Mouse (Mus musculus) embryonic fibroblast, embryonic 13.5 days (primary cell): ENCODE measurements around the gene Mrps23. TPM values are rescaled to one million over a fixed set of nuclear protein-coding genes. Genes with fewer than 3 reads are reported as not detected.

Experiments used
- H3K27ac ChIP-seq: 2 replicates; pipeline ENCODE4 v1.5.1; 2012; ENCODE audit warnings: low read length, control low read depth, inconsistent platforms; ENCODE audit not compliant: insufficient read depth
- H3K4me1 ChIP-seq: 2 replicates; pipeline ENCODE4 v1.6.1; 2011; ENCODE audit warnings: low read length; ENCODE audit not compliant: control insufficient read depth, insufficient read depth
- H3K4me3 ChIP-seq: 2 replicates; pipeline ENCODE4 v1.5.1; 2011; ENCODE audit warnings: mild to moderate bottlenecking, control low read depth, low read length; ENCODE audit not compliant: insufficient read depth
- CTCF ChIP-seq: IDR thresholded peaks from 2 replicates; pipeline ENCODE4 v1.5.1; 2011; ENCODE audit warnings: mild to moderate bottlenecking, control low read depth, low read length, moderate library complexity, borderline replicate concordance; ENCODE audit not compliant: insufficient read depth
- POLR2A ChIP-seq: IDR thresholded peaks from 2 replicates; pipeline ENCODE4 v1.6.1; 2011; ENCODE audit warnings: low read depth, mild to moderate bottlenecking, control low read depth, low read length, moderate library complexity
- polyA plus RNA-seq: library from polyadenylated mRNA; stranded (reverse); fragments of >200 nt; gene quantifications from 2 replicates; pipeline ENCODE4 v1.2.4, GENCODE M21; 2011; ENCODE audit warnings: low read depth; ENCODE audit not compliant: missing spikeins, insufficient read length

The Mrps23 gene
- polyA plus RNA-seq, 1 experiment: 71.7 TPM

DNA sequence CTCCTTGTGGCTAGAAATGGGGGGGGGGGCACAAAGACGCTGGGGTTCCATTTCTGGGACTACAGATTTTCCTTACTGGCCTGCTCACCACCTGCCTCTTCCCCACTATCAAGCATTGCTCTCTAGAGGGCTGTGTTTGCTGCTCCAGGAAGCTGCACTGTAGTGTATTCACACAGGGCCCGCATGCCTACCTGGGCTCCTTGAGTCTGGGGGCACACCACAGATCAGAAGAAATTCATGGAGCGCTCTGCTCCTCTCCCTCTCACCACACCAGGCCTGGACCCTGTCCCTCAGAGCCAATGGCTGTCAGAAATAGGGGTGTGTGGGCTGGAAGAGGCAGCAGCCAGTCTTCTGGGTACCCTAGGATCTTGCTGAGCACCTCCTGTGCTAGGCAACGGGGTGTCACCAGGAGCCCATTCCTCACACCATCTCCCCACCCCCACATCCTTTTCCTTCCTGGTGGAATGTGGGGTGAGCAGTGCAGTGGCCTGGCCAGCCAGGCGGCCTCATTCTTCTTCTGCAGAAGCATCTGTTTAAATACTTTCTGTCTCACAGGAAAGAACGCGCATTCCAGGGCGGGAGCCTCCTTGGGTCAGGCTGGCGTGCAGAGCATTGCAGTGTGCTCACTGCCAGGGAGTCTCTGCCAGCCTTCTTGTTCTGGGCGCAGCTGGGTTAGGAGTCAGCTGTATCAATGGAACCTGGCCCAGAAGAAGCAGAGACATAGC lies 31.4 kb upstream of the Mrps23 start:
- peak overlapping the region; percentile 85 for H3K27ac ChIP-seq
- H3K4me3 ChIP-seq: no peak overlapping the region
- TF ChIP-seq CTCF (no peak), POLR2A (no peak; the same call in 1 of the 2 replicates)
- H3K4me1 ChIP-seq: peaks cover 20% of the 10 kb centered on the region

GRCm38 (mm10) chr11:88173386-88174025 lies 30.7 kb upstream of the Mrps23 start:
- TF ChIP-seq POLR2A (0 out of 2 replicates have a peak, but pooled peaks have one; percentile 8), CTCF (no peak)
- Histone ChIP-seq H3K4me1 (peaks cover 20% of the 10 kb centered on the region), H3K4me3 (no peak overlapping the region), H3K27ac (peak overlapping the region; percentile 87)

DNA sequence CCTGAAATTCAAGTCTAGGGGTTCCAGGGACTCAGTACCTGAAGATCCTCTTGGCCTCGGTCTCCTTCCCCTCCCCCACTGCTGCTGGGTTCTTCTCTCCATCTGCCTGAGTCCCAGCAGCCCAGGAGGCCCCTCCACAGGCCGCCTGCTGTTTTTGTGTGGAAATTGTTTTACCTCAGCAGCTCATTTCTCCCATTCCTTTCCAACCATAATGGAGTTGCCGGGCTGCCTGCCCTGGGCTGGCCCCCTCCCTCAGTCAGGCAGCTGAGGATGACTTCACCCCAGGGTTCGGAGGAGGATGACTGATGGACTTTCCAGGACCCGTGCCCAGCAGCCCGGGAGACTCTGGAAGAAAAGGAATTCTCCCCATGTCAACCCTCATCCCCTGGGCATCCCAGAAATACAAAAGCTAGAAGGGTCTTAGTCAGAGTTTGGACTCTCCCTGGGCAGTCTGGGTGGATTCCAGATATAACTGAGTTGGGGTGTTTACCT lies 23.7 kb upstream of the Mrps23 start:
- peak overlapping the region; percentile 90 for H3K27ac ChIP-seq
- TF ChIP-seq POLR2A (no peak), CTCF (no peak)
- H3K4me1 ChIP-seq: peaks cover 18% of the 10 kb centered on the region
- H3K4me3 ChIP-seq: no peak overlapping the region

- TF ChIP-seq CTCF (no peak), POLR2A (no peak)
- H3K4me3 ChIP-seq: no peak overlapping the region
- H3K27ac ChIP-seq: peak overlapping the region; percentile 90
- H3K4me1 ChIP-seq: peaks cover 20% of the 10 kb centered on the region
Measured at GRCm38 (mm10) chr11:88180959-88181619, 23.1 kb upstream of the Mrps23 start.

DNA sequence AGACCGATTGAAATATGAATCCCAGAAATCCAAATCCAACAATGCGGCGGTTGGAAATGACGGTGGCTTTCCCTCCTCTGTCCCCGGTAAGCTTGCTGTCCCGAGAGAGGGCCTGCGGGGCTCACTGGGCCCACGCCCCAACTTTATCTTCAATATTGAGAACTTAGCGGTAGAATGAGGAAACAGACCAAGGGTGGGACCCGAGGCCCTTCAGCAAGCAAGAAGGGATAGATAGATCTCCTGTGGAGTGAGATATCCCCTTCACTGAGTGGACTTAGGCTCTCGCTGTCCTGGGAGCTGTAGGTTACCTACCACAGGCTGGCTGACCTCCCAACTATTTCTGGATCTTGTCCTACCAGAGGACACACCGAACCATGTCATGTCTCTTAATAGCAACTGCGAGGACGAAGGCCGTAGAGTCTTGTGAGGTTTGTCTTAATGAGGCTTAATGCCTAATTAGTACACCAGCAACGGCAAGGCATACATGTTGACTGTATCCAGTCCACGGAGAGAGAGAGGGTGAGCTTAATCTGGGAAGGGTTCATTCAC lies 19.5 kb upstream of the Mrps23 start:
- Histone ChIP-seq H3K4me1 (peaks cover 26% of the 10 kb centered on the region), H3K27ac (no peak overlapping the region), H3K4me3 (no peak overlapping the region)
- TF ChIP-seq CTCF (no peak), POLR2A (no peak)

DNA sequence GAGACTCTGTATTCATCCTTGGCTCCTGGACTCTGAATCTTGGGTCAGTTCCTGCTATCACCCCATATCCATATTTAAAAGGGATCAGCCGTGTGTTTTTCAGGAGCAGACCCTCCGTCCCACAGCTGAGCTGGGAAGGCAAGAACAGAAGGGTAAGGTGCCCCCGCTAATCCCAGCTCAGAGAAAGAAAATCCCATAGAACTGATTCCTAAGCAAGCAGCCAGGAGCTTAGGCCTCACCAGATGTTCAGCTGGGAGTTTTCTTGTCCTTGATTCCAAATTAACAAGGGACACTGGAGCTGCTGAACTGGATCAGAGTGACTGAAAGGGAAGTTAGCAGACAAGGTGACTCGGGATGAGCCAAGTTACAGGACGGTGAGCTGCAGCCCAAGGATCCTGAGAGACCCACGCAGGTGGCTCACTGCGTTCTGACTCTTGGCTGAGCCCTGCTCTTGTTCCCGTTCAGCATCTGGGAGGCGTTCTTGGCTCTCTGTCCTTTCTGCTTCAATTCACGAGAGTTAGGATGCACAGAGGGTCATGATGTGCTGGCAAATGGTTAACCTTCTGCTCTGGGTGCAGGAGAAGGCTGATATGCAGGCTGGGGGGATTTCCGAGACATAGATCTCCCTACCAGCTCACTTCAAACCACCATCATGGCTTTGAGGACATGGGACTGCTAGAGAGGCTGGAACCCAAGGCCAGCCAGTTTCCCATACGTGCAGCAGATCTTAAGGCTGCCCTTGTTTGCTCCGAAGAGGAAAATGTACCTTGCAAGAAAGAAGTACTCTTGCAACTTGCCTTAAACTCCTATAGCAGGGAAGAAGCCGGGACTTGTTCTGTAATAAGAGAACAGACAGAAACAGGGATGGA lies 17.9 kb upstream of the Mrps23 start:
- peaks cover 20% of the 10 kb centered on the region for H3K4me1 ChIP-seq
- H3K4me3 ChIP-seq: no peak overlapping the region
- peak overlapping the region; percentile 89 for H3K27ac ChIP-seq
- TF ChIP-seq POLR2A (no peak), CTCF (no peak)

GRCm38 (mm10) chr11:88186947-88187243 lies 17.3 kb upstream of the Mrps23 start:
- Histone ChIP-seq H3K4me1 (peaks cover 16% of the 10 kb centered on the region), H3K27ac (peak overlapping the region; percentile 89), H3K4me3 (no peak overlapping the region)
- TF ChIP-seq CTCF (no peak), POLR2A (no peak)

DNA sequence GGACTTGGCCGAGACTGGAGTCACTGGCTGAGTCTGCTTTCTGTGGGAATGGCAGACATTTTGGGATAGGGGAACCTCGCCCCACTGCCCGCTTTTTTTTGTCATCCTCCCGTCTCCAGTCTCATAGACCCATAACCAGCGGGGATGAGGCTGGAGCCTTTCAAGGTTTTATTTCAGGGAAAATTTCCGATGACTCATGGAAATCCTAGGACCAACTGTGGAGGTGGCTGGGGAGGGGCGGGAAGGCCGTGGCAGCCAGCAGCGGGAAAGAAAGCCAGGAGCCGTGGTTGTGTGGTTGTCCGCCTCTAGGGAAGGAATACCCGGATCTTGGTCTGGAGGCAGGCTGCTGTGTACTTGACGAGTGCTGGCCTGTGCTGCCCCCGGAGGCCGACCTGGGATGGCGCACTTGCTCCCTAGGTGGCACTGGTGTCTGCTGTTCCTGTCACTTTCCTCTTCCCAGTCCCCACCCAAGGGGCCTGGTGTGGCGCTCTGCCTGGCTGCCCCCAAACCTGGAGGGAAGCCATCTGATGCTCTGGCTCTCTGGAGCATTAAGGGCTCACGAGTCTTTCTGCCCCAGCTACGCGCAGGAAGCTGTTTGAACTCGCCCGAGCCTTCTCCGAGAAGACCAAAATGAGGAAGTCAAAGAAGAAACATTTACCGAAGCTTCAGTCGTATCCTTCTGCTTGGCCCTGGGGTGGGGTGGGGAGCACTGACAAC lies 16.6 kb upstream of the Mrps23 start:
- peaks cover 13% of the 10 kb centered on the region; the same call in 1 of the 2 replicates for H3K4me1 ChIP-seq
- TF ChIP-seq CTCF: peak; percentile 98
- TF ChIP-seq POLR2A: peak; percentile 10; the same call in 1 of the 2 replicates
- H3K27ac ChIP-seq: peak overlapping the region; percentile 89
- H3K4me3 ChIP-seq: no peak overlapping the region
